Mouse (Mus musculus) small intestine, adult 2 months (tissue): ENCODE measurements around the gene Siva1.

Source experiments
- CTCF ChIP-seq: fragments of 200-500 bp; IDR thresholded peaks from 2 replicates; pipeline ENCODE4 v1.5.1; 2012; ENCODE audit warnings: low read depth, mild to moderate bottlenecking, control low read depth, inconsistent platforms, low read length, moderate library complexity, mixed read lengths; ENCODE audit not compliant: insufficient replicate concordance, insufficient read length; ENCODE audit errors: extremely low read depth
- POLR2A ChIP-seq: fragments of 200-500 bp; IDR thresholded peaks from 2 replicates; pipeline ENCODE4 v1.6.1; 2012; ENCODE audit warnings: low read depth, mild to moderate bottlenecking, control low read depth, inconsistent platforms, low read length, moderate library complexity

GRCm38 (mm10) chr12:112606998-112607397 lies 37.5 kb upstream of the Siva1 start:
- no peak for TF ChIP-seq CTCF
- no peak for TF ChIP-seq POLR2A
